Mouse (Mus musculus) CH12.LX (cell line): ENCODE results near the gene Oxsm. TPM values are rescaled to one million over a fixed set of nuclear protein-coding genes. Genes with fewer than 3 reads are reported as not detected.
A peak's percentile ranks its signal among the peaks of the same experiment; 100 is the strongest.

ENCODE experiments used
- DNase-seq: peaks from one replicate; pipeline ENCODE4 v3.0.0-alpha.2; 2013; ENCODE audit errors: extremely low read depth
- H3K27ac ChIP-seq: 2 replicates; pipeline ENCODE4 v1.5.1; 2012; ENCODE audit warnings: low read depth, mild to moderate bottlenecking, control low read depth, moderate library complexity; ENCODE audit not compliant: insufficient read depth
- H3K27me3 ChIP-seq: replicated peaks from 2 replicates; pipeline ENCODE3; 2012; ENCODE audit warnings: inconsistent platforms
- H3K36me3 ChIP-seq, 2 experiments: replicated peaks in 1 of 2; 2 replicates each; pipeline versions ENCODE3 to v1.6.1; 2012; ENCODE audit warnings: inconsistent platforms in 1 of 2, low read length in 1 of 2, mild to moderate bottlenecking in 1 of 2, mixed read lengths in 1 of 2, moderate library complexity in 1 of 2; ENCODE audit not compliant: control insufficient read depth in 1 of 2, insufficient read depth in 1 of 2
- H3K4me1 ChIP-seq, 2 experiments: 2 replicates each; pipeline ENCODE4 v1.6.1; 2012; ENCODE audit warnings: inconsistent platforms in 1 of 2, moderate library complexity in 1 of 2; ENCODE audit not compliant: insufficient read depth in 2 of 2, control insufficient read depth in 1 of 2
- H3K4me2 ChIP-seq: 2 replicates; pipeline ENCODE4 v1.6.1; 2012; ENCODE audit warnings: low read depth, mild to moderate bottlenecking, control low read depth; ENCODE audit not compliant: poor library complexity, insufficient read depth, severe bottlenecking
- H3K4me3 ChIP-seq, 3 experiments: fragments of 150-350 bp in 1 of 3; sonication (generic) in 1 of 3; replicated peaks in 1 of 3; 2 replicates each; pipeline versions ENCODE3 to v1.5.1; 2011 to 2012; ENCODE audit warnings: low read depth in 2 of 3, low read length in 2 of 3, mild to moderate bottlenecking in 2 of 3, moderate library complexity in 2 of 3, control low read depth in 1 of 3, improper control_type of control experiment in 1 of 3, inconsistent platforms in 1 of 3, mixed read lengths in 1 of 3; ENCODE audit not compliant: poor library complexity in 1 of 3
- H3K79me2 ChIP-seq: replicated peaks from 2 replicates; pipeline ENCODE4 v1.6.1; 2012; ENCODE audit warnings: mild to moderate bottlenecking, moderate library complexity; ENCODE audit not compliant: control insufficient read depth, poor library complexity, insufficient read depth, severe bottlenecking; ENCODE audit errors: extremely low read depth
- H3K9ac ChIP-seq: 2 replicates; pipeline ENCODE4 v1.6.1; 2012; ENCODE audit warnings: low read depth, mild to moderate bottlenecking, control low read depth, moderate library complexity; ENCODE audit not compliant: insufficient read depth
- H3K9me3 ChIP-seq: replicated peaks from 2 replicates; pipeline ENCODE3; 2012; ENCODE audit warnings: low read length, inconsistent platforms, mixed read lengths
- CHD1 ChIP-seq: IDR thresholded peaks from 2 replicates; pipeline ENCODE4 v1.6.1; 2012; ENCODE audit warnings: low read depth, low read length, improper control_type of control experiment, inconsistent platforms
- CHD2 ChIP-seq: IDR thresholded peaks from 2 replicates; pipeline ENCODE4 v1.6.1; 2011; ENCODE audit warnings: low read length, improper control_type of control experiment
- CTCF ChIP-seq, 2 experiments: IDR thresholded peaks in 1 of 2; conservative IDR thresholded peaks in 1 of 2; 2 replicates each; pipeline ENCODE4 v1.5.1; 2011 to 2012; ENCODE audit warnings: low read depth in 2 of 2, low read length in 2 of 2, improper control_type of control experiment in 1 of 2, inconsistent platforms in 1 of 2, mild to moderate bottlenecking in 1 of 2, moderate library complexity in 1 of 2
- ELF1 ChIP-seq: IDR thresholded peaks from 2 replicates; pipeline ENCODE4 v1.6.1; 2014; ENCODE audit warnings: low read depth, mild to moderate bottlenecking, inconsistent platforms, low read length, improper control_type of control experiment
- EP300 ChIP-seq: IDR thresholded peaks from 2 replicates; pipeline ENCODE4 v1.6.1; 2011; ENCODE audit warnings: low read length, improper control_type of control experiment
- GABPA ChIP-seq: IDR thresholded peaks from 2 replicates; pipeline ENCODE4 v1.6.1; 2012; ENCODE audit warnings: low read depth, low read length, improper control_type of control experiment, inconsistent platforms; ENCODE audit not compliant: insufficient replicate concordance
- IRF4 ChIP-seq: IDR thresholded peaks from 2 replicates; pipeline ENCODE4 v1.6.1; 2014; ENCODE audit warnings: low read depth, mild to moderate bottlenecking, inconsistent platforms, low read length, improper control_type of control experiment
- JUN ChIP-seq: IDR thresholded peaks from 2 replicates; pipeline ENCODE4 v1.6.1; 2011; ENCODE audit warnings: low read depth, mild to moderate bottlenecking, low read length, improper control_type of control experiment, moderate library complexity; ENCODE audit not compliant: insufficient read depth
- JUND ChIP-seq: conservative IDR thresholded peaks from 2 replicates; pipeline ENCODE4 v1.6.1; 2011; ENCODE audit warnings: low read depth, low read length, improper control_type of control experiment
- MAFK ChIP-seq: IDR thresholded peaks from 2 replicates; pipeline ENCODE4 v1.6.1; 2011; ENCODE audit warnings: low read length, improper control_type of control experiment; ENCODE audit not compliant: insufficient replicate concordance
- MAX ChIP-seq: IDR thresholded peaks from 2 replicates; pipeline ENCODE4 v1.6.1; 2011; ENCODE audit warnings: low read length, improper control_type of control experiment
- MXI1 ChIP-seq: IDR thresholded peaks from 2 replicates; pipeline ENCODE4 v1.6.1; 2011; ENCODE audit warnings: mild to moderate bottlenecking, low read depth, low read length, improper control_type of control experiment
- MYC ChIP-seq: IDR thresholded peaks from 2 replicates; pipeline ENCODE4 v1.6.1; 2011; ENCODE audit warnings: low read depth, mild to moderate bottlenecking, improper control_type of control experiment, low read length
- POLR2A ChIP-seq: IDR thresholded peaks from 2 replicates; pipeline ENCODE4 v1.6.1; 2011; ENCODE audit warnings: low read depth, mild to moderate bottlenecking, improper control_type of control experiment, low read length
- POLR2AphosphoS2 ChIP-seq: IDR thresholded peaks from 2 replicates; pipeline ENCODE4 v1.6.1; 2011; ENCODE audit warnings: low read depth, low read length, improper control_type of control experiment
- RAD21 ChIP-seq: IDR thresholded peaks from 2 replicates; pipeline ENCODE4 v1.6.1; 2011; ENCODE audit warnings: low read depth, mild to moderate bottlenecking, low read length, improper control_type of control experiment, moderate library complexity
- RCOR1 ChIP-seq: conservative IDR thresholded peaks from 2 replicates; pipeline ENCODE4 v1.6.1; 2012; ENCODE audit warnings: low read depth, mild to moderate bottlenecking, inconsistent platforms, low read length, improper control_type of control experiment
- SMC3 ChIP-seq: IDR thresholded peaks from 2 replicates; pipeline ENCODE4 v1.6.1; 2011; ENCODE audit warnings: low read depth, low read length, improper control_type of control experiment
- TBP ChIP-seq: conservative IDR thresholded peaks from 2 replicates; pipeline ENCODE4 v1.6.1; 2011; ENCODE audit warnings: low read depth, low read length, improper control_type of control experiment
- TCF12 ChIP-seq: IDR thresholded peaks from 2 replicates; pipeline ENCODE4 v1.6.1; 2014; ENCODE audit warnings: low read depth, mild to moderate bottlenecking, inconsistent platforms, low read length, improper control_type of control experiment
- UBTF ChIP-seq: IDR thresholded peaks from 2 replicates; pipeline ENCODE4 v1.6.1; 2012; ENCODE audit warnings: low read depth, mild to moderate bottlenecking, inconsistent platforms, low read length, improper control_type of control experiment, moderate library complexity
- USF1 ChIP-seq: IDR thresholded peaks from 2 replicates; pipeline ENCODE4 v1.6.1; 2014; ENCODE audit warnings: low read depth, mild to moderate bottlenecking, inconsistent platforms, low read length, improper control_type of control experiment
- USF2 ChIP-seq: conservative IDR thresholded peaks from 2 replicates; pipeline ENCODE4 v1.6.1; 2011; ENCODE audit warnings: low read depth, low read length, improper control_type of control experiment
- ZC3H11A ChIP-seq: IDR thresholded peaks from 2 replicates; pipeline ENCODE4 v1.6.1; 2012; ENCODE audit warnings: low read depth, mild to moderate bottlenecking, inconsistent platforms, low read length, improper control_type of control experiment
- ZNF384 ChIP-seq: IDR thresholded peaks from 2 replicates; pipeline ENCODE4 v1.6.1; 2012; ENCODE audit warnings: low read depth, low read length, improper control_type of control experiment, inconsistent platforms
- dilution Hi-C: fragments of 300-500 bp; cut with MboI; formaldehyde crosslinking; loops from 2 replicates; pipeline ENCODE4 v1.14.3; 2020; ENCODE audit warnings: low sequenced_read_pairs; ENCODE audit not compliant: extremely low pct_unique_long_range_greater_than_20kb, extremely low pct_ligation_motif_present
- in situ Hi-C: fragments of 300-500 bp; cut with MboI; formaldehyde crosslinking; loops from 3 replicates; pipeline ENCODE4 v1.14.3; 2019; ENCODE audit warnings: low sequenced_read_pairs, low pct_ligation_motif_present, low pct_unique_long_range_greater_than_20kb, mixed read lengths
- polyA plus RNA-seq: library from polyadenylated mRNA; unstranded; fragments of >175 nt; gene quantifications from 2 replicates; pipeline ENCODE4 v1.2.1, GENCODE M21; 2012; ENCODE audit warnings: low read depth; ENCODE audit not compliant: insufficient read length
- total RNA-seq, 2 experiments: library from RNA; depleted of rRNA; stranded (reverse); fragments of 300-350 nt in 1 of 2; fragments of >200 nt in 1 of 2; gene quantifications; 2 replicates each; pipeline ENCODE4 v1.2.3; 2012 to 2014

The Oxsm gene
- total and polyA plus RNA-seq, 3 experiments = 6.6 to 10.8 (median 8.7) TPM

DNA sequence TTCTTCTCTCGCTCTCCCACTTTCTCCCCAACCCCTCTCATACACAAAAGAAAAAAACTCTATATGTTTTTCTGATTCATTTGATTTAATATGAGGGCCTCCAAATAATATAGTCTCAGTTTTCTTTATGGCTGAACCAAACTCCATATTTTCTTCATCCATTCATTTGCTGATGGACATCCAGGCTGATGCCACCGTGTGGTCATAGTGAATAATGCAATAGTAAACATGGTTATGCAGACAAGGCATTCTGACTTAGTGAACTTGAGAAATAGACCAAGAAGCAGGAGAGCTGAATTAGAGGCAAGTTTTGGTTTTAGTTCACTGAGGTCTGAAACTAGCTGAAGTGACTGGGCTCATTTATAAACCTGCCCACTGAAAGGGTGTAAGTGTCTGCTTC, 30.6 kb downstream of the Oxsm start:
- Histone ChIP-seq H3K4me3 (no peak overlapping the region), H3K36me3 (no peaks in the 10 kb centered on the region), H3K27ac (no peak overlapping the region), H3K27me3 (no peaks in the 10 kb centered on the region), H3K9me3 (no peaks in the 10 kb centered on the region), H3K79me2 (no peaks in the 10 kb centered on the region), H3K4me2 (no peak overlapping the region; the same call in 1 of the 2 replicates), H3K4me1 (no peaks in the 10 kb centered on the region), H3K9ac (no peak overlapping the region)
- in situ Hi-C loops = no loop called here
- DNase-seq = peak; percentile 66
- dilution Hi-C loops = no loop called here
- TF ChIP-seq GABPA (no peak), CTCF (conservative IDR thresholded peaks at IDR 0.05 in 1 of 2, IDR thresholded peaks at IDR 0.05 in 1 of 2; ENCODE audit: low read depth in 2 of 2, low read length in 2 of 2) (peak; percentile 38 to 75; a peak in 2 of 4 replicates), MAFK (peak; percentile 53; the same call in 1 of the 2 replicates), MXI1 (no peak), TBP (no peak), UBTF (no peak), ELF1 (no peak), JUN (no peak), EP300 (no peak), ZC3H11A (no peak; the same call in 1 of the 2 replicates), POLR2AphosphoS2 (no peak), MYC (no peak), JUND (0 out of 2 replicates have a peak, but pooled peaks have one; percentile 28), CHD2 (no peak), SMC3 (peak; percentile 76), RCOR1 (no peak), RAD21 (peak; percentile 44), POLR2A (no peak), USF1 (no peak), IRF4 (0 out of 2 replicates have a peak, but pooled peaks have one; percentile 35), USF2 (no peak)

DNA sequence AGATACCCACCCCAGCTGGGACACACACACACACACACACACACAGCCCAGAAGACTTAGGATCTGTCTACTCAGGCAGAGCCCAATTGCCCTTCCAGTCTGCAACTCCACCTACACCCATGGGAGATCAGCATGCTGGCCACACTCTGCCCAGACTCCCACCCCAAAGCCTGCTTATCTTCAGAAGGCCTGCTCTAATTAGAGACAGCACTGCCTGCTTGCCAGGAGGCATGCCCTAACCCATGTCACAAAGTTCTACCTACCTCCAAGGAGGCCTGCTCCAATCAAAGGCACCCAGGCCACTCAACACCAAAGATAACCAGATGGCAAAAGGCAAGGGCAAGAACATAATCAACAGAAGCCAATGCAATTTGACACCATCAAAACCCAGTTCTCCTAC, 41.9 kb downstream of the Oxsm start:
- Histone ChIP-seq H3K9me3 (no peaks in the 10 kb centered on the region), H3K79me2 (no peaks in the 10 kb centered on the region), H3K4me1 (no peaks in the 10 kb centered on the region), H3K27me3 (no peaks in the 10 kb centered on the region), H3K4me2 (no peak overlapping the region), H3K9ac (no peak overlapping the region), H3K27ac (no peak overlapping the region), H3K4me3 (no peak overlapping the region), H3K36me3 (no peaks in the 10 kb centered on the region)
- no peak for TF ChIP-seq TCF12
- no peak for TF ChIP-seq RCOR1
- no peak for TF ChIP-seq MAX
- TF ChIP-seq ZNF384 = no peak
- no peak for TF ChIP-seq CHD1
- in situ Hi-C loops (no loop called here), dilution Hi-C loops (no loop called here)
- DNase-seq = no peak
